Mouse (Mus musculus) hindbrain, embryonic 15.5 days (tissue): Measurements from ENCODE around the gene Cacna1b. TPM values are rescaled to one million over a fixed set of nuclear protein-coding genes. Genes with fewer than 3 reads are reported as not detected.

Experiments
- ATAC-seq: fragments of 200-750 bp; cut with Nextera tagmentation; 2 replicates; pipeline ENCODE4 v1.8.0; 2017; ENCODE audit warnings: low read depth, moderate number of reproducible peaks, moderate TSS enrichment; ENCODE audit not compliant: low FRiP score
- H3K27ac ChIP-seq: fragments of 300-500 bp; sonication (generic); replicated peaks from 2 replicates; pipeline ENCODE4 v1.5.1; 2015; ENCODE audit warnings: mild to moderate bottlenecking, inconsistent platforms
- H3K27me3 ChIP-seq: fragments of 300-500 bp; sonication (generic); 2 replicates; pipeline ENCODE4 v1.6.1; 2015; ENCODE audit warnings: control low read depth, inconsistent platforms
- H3K36me3 ChIP-seq: fragments of 300-500 bp; sonication (generic); 2 replicates; pipeline ENCODE4 v1.6.1; 2015; ENCODE audit warnings: control low read depth, inconsistent platforms
- H3K4me1 ChIP-seq: fragments of 300-500 bp; sonication (generic); replicated peaks from 2 replicates; pipeline ENCODE4 v1.6.1; 2015; ENCODE audit warnings: control low read depth, inconsistent platforms
- H3K4me2 ChIP-seq: fragments of 300-500 bp; sonication (generic); 2 replicates; pipeline ENCODE4 v1.6.1; 2015; ENCODE audit warnings: moderate library complexity, mild to moderate bottlenecking, inconsistent platforms
- H3K4me3 ChIP-seq: fragments of 300-500 bp; sonication (generic); 2 replicates; pipeline ENCODE4 v1.5.1; 2015; ENCODE audit warnings: mild to moderate bottlenecking, inconsistent platforms
- H3K9ac ChIP-seq: fragments of 300-500 bp; sonication (generic); 2 replicates; pipeline ENCODE4 v1.6.1; 2015; ENCODE audit warnings: inconsistent platforms
- H3K9me3 ChIP-seq: fragments of 300-500 bp; sonication (generic); 2 replicates; pipeline ENCODE4 v1.6.1; 2016; ENCODE audit warnings: control low read depth, inconsistent platforms
- WGBS: fragments of 180-500 bp; shearing (Covaris S2); methylation state at CpG from one replicate; pipeline ENCODE4 v1.1.7; 2015; 5-methylcytosine and 5-hydroxymethylcytosine counted together
- polyA plus RNA-seq: library from polyadenylated mRNA; unstranded; fragments of >200 nt; fragmentation: Nextera tagmentation; extraction: Ambion mirVana; gene quantifications from 2 replicates; pipeline ENCODE4 v1.2.1, GENCODE M21; 2015

Gene Cacna1b
- polyA plus RNA-seq, 1 experiment from 2014 or later: 17.5 TPM

DNA sequence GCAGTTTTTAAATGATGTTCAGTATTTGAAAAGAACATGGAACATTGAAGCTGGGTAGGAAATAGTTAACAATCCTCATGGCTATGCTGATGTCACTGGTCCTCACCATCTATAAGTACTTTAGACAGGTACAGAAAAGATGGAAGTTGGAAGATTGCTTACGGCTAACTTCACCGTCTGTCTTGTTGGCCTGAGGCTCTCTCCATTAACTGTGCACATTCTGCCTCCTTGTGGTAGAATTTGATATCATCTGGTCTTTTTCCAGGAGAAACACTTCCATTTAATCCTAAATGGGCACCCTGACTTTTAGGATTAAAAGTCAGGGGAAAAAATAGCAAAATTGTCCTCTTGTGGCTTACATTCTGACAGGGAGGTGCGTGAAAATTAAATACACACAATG is 194.4 kb downstream of the Cacna1b start:
- 7% methylated on average over 3 of the region's 3 CpGs for WGBS
- peak; percentile 60; the same call in 1 of the 2 replicates for ATAC-seq
- no peaks in the 10 kb centered on the region for H3K36me3 ChIP-seq
- no peak overlapping the region for H3K9ac ChIP-seq
- no peak overlapping the region for H3K4me3 ChIP-seq
- H3K4me2 ChIP-seq: no peak overlapping the region
- H3K27me3 ChIP-seq: no peaks in the 10 kb centered on the region
- H3K9me3 ChIP-seq: no peaks in the 10 kb centered on the region
- no peak overlapping the region for H3K27ac ChIP-seq
- no peaks in the 10 kb centered on the region for H3K4me1 ChIP-seq

DNA sequence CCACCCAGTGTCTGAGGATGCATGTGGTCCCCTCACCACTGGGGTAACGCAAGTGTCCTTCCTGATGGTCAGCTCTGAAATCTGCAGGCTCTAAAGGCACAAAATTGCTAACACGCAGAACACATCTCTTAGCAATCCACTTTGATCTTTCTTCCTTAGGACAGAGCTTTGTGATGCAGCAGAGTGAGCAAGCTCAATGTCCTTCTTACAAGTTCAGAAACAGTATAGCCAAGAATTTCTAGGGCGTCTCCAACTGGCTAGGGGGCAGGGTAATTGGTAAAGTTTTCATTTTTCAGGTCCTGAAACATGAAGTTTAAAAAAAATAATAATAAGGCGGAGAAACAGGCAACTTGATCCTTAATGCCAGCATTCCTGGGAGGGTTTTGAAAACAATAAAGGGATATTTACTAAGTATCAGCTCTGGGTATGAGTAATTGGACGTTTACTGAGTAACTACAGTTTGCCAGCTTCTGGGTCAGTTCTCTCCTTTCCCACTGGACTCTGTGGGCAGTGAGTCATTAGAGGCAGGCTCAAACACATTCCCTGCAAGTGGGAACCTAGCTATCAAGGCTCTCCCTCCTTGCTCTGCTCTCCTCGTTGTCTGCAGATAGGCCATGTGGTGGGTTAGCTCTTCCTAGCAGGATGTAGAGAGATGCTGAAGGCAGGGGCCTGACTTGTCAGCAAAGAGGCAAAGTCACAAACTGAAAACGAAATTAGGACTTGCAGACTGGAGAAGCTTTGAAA is 200.2 kb downstream of the Cacna1b start:
- no peak overlapping the region for H3K27ac ChIP-seq
- H3K27me3 ChIP-seq: no peaks in the 10 kb centered on the region
- H3K4me2 ChIP-seq: no peak overlapping the region
- no peaks in the 10 kb centered on the region for H3K9me3 ChIP-seq
- 79% methylated on average over 7 of the region's 7 CpGs for WGBS
- no peaks in the 10 kb centered on the region for H3K4me1 ChIP-seq
- ATAC-seq: no peak
- no peaks in the 10 kb centered on the region for H3K36me3 ChIP-seq
- no peak overlapping the region for H3K4me3 ChIP-seq
- H3K9ac ChIP-seq: no peak overlapping the region

DNA sequence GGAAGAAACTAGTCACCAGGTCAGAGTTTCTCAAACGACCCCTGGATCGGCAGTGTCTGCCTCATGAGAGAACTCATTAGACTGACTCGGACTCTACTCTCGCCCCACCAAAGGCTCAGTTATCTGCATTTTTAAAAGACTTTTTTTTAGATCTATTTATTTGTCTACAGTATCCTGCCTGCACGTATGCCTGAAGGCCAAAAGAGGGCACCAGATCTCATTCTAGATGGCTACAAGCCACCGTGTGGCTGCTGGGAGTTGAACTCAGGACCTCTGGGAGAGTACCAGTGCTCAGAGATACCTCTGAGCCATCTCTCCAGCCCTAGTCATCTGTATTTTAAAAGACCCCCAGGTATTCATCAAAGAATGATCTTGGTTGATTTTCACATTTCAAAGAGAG is 201.0 kb downstream of the Cacna1b start:
- H3K27ac ChIP-seq: no peak overlapping the region
- WGBS: 85% methylated on average over 6 of the region's 6 CpGs
- H3K27me3 ChIP-seq: no peaks in the 10 kb centered on the region
- H3K9ac ChIP-seq: no peak overlapping the region
- H3K4me3 ChIP-seq: no peak overlapping the region
- no peak overlapping the region for H3K4me2 ChIP-seq
- H3K9me3 ChIP-seq: no peaks in the 10 kb centered on the region
- ATAC-seq: no peak
- H3K36me3 ChIP-seq: no peaks in the 10 kb centered on the region
- no peaks in the 10 kb centered on the region for H3K4me1 ChIP-seq

DNA sequence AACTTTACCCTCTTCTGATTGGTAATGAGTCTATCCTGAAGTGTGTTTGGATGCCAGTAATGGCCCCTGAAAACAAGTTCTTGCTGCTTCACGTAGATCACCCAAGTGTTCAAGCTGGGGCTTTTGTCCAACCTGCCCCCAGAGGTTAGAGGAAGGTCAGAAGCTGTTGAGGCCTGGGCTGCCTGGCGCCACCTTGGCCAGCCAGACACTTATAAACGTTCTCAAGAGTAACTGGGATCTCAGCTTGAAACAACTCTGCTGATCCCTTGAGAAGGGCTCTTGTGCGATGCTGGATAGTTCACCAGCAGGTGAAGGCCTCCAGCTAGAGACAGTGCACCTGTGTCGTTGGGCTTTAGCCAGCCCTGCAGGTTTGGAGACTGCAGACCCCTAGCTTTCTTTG is 202.8 kb downstream of the Cacna1b start:
- Histone ChIP-seq H3K4me1 (no peaks in the 10 kb centered on the region), H3K9me3 (no peaks in the 10 kb centered on the region), H3K27ac (no peak overlapping the region), H3K4me3 (no peak overlapping the region), H3K4me2 (no peak overlapping the region), H3K36me3 (no peaks in the 10 kb centered on the region), H3K9ac (no peak overlapping the region), H3K27me3 (no peaks in the 10 kb centered on the region)
- ATAC-seq: no peak
- 76% methylated on average over 5 of the region's 5 CpGs for WGBS

DNA sequence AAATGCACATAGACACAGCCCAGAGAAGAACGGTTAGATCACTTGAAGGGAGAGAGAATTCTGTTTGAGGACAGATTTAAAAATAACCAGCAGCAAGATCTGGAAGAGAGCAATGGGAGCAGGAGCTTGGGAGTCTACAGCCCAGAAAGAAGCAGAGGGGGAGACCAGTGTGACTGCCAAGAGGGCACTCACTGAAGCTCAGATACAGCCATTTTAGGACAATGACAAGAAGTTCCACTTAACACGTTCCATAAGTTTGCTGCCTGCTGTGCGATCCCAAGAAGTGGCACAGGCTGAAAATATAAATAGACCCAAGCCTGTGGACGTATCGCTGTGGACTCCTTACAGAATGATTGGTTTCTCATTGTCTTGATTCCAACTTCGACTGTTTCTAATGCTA is 206.6 kb downstream of the Cacna1b start:
- H3K9ac ChIP-seq: no peak overlapping the region
- no peaks in the 10 kb centered on the region for H3K36me3 ChIP-seq
- H3K27me3 ChIP-seq: no peaks in the 10 kb centered on the region
- 74% methylated on average over 6 of the region's 6 CpGs for WGBS
- no peaks in the 10 kb centered on the region for H3K4me1 ChIP-seq
- H3K9me3 ChIP-seq: no peaks in the 10 kb centered on the region
- no peak overlapping the region for H3K27ac ChIP-seq
- H3K4me2 ChIP-seq: no peak overlapping the region
- ATAC-seq: no peak
- no peak overlapping the region for H3K4me3 ChIP-seq

DNA sequence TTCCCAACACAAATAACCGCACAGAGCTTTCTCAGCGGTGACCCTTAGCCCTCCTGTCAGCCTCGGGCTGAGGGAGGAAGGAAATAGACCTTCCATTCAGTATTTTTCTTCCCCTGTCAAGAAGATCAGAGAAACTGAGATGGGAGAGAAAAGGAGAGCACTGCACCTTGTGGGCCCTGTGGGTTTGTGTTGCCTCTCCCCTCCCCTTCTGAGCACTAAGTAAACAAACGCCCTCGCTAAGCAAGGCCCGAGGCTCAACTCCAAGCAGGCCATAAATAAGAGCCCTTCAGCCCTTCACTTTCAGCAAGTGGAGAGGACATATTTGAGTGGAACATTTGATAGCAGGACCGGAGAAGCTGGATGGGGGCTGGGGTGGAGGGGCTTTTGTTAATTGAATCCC is 209.0 kb downstream of the Cacna1b start:
- Histone ChIP-seq H3K9ac (no peak overlapping the region), H3K27ac (no peak overlapping the region), H3K27me3 (no peaks in the 10 kb centered on the region), H3K9me3 (no peaks in the 10 kb centered on the region), H3K4me3 (no peak overlapping the region), H3K4me1 (no peaks in the 10 kb centered on the region), H3K4me2 (no peak overlapping the region), H3K36me3 (no peaks in the 10 kb centered on the region)
- 52% methylated on average over 7 of the region's 7 CpGs for WGBS
- ATAC-seq: no peak

Other genes with a start within 250 kb of the Cacna1b start
- gene Ehmt1, start 156.5 kb upstream of the Cacna1b start, polyA plus RNA-seq: 89.4 and 90.3 TPM in 2 replicates
- gene Arrdc1, start 172.1 kb upstream of the Cacna1b start, polyA plus RNA-seq: 37.8 and 41.5 TPM in 2 replicates
- 23.8 and 25.4 TPM in 2 replicates for gene Zmynd19, start 186.6 kb upstream of the Cacna1b start, polyA plus RNA-seq
- 35.5 and 36.0 TPM in 2 replicates for gene Dph7, start 199.2 kb upstream of the Cacna1b start, polyA plus RNA-seq
- gene Mrpl41, start 211.9 kb upstream of the Cacna1b start, polyA plus RNA-seq: 157 and 171 TPM in 2 replicates
- gene Pnpla7, start 212.9 kb upstream of the Cacna1b start, polyA plus RNA-seq: 3.3 and 3.9 TPM in 2 replicates